20 mouse cellular contexts compared by ENCODE assay signal in the genomic region with DNA sequence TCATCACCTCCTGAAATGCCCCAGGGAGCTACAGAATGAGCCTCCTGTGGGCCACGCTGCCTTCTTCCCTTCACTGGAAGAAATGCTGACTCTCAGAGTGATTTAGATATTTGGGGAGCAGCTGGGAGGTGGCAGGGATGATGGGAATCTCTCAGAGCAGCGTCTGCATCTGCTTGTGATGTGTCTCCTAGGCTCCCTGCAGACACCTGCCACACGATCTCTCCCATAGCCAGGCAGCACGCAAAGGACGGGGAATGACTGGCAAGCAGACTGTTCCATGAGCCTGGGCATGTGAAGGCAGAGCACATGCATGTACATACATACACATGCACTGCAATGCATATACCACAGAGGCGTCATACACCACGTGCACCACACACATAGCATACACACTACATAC.
DNase-seq lines count a peak whose midpoint lies in the region; ATAC-seq and TF ChIP-seq lines count a peak whose summit lies in the region.
"Had no signal": no experiment of that assay in that cellular context is flagged by ENCODE, and none has a peak within 500 bp of the region (broad histone marks: within the 10 kb centered on the region; RNA-seq: fewer than 3 reads in every experiment).

No protein-coding gene starts in this region.

- no peak for DNase-seq in hindbrain, embryonic 11.5 days (ENCODE audit: low spot score)
- DNase-seq in midbrain, embryonic 10.5 days (ENCODE audit: low spot score), result no peak
- DNase-seq in brain, embryonic 18.5 days (ENCODE audit: low read depth, low spot score), result peak; percentile 12
- DNase-seq in midbrain, postnatal 0 days (ENCODE audit: low spot score), result no peak
- DNase-seq in kidney, adult 9 months, result no peak
- DNase-seq: adrenal gland, postnatal 25 days; gastrocnemius, postnatal 14 days; heart, postnatal 14 days; right cerebral cortex, postnatal 14 days; thymus, postnatal 36 days had no signal

- peaks cover 25% of the 10 kb centered on the region for H3K4me1 ChIP-seq in hindbrain, embryonic 13.5 days (replicated peaks)
- H3K4me1 ChIP-seq in hindbrain, embryonic 11.5 days (replicated peaks; ENCODE audit: control insufficient read depth, insufficient read depth, low read length), result no peaks in the 10 kb centered on the region
- H3K4me1 ChIP-seq in midbrain, embryonic 13.5 days (replicated peaks), result peaks cover 8% of the 10 kb centered on the region
- H3K4me1 ChIP-seq in midbrain, embryonic 10.5 days, result no peaks in the 10 kb centered on the region; the same call in 1 of the 2 replicates
- H3K4me1 ChIP-seq in midbrain, postnatal 0 days (ENCODE audit: insufficient read depth, low read length), result no peaks in the 10 kb centered on the region
- H3K4me1 ChIP-seq: liver, embryonic 15.5 days had no signal

- no peak for ATAC-seq in hindbrain, embryonic 13.5 days (ENCODE audit: low FRiP score)
- ATAC-seq in hindbrain, embryonic 11.5 days (ENCODE audit: low FRiP score), result no peak
- no peak for ATAC-seq in midbrain, embryonic 13.5 days
- no peak for ATAC-seq in midbrain, postnatal 0 days (ENCODE audit: low FRiP score)
- ATAC-seq: intestine, embryonic 16.5 days; lung, postnatal 0 days had no signal

- H3K4me3 ChIP-seq in hindbrain, embryonic 13.5 days, result no peak overlapping the region
- no peak overlapping the region for H3K4me3 ChIP-seq in hindbrain, embryonic 11.5 days (ENCODE audit: low read depth, low read length)
- H3K4me3 ChIP-seq in midbrain, embryonic 13.5 days (replicated peaks), result no peak overlapping the region
- no peak overlapping the region for H3K4me3 ChIP-seq in midbrain, embryonic 10.5 days
- H3K4me3 ChIP-seq in midbrain, postnatal 0 days (ENCODE audit: low read depth, low read length), result no peak overlapping the region
- H3K4me3 ChIP-seq: heart, embryonic 10.5 days; layer of hippocampus, adult 2 months; limb, embryonic 13.5 days; liver, embryonic 15.5 days had no signal

- no peaks in the 10 kb centered on the region for H3K36me3 ChIP-seq in hindbrain, embryonic 13.5 days
- no peaks in the 10 kb centered on the region for H3K36me3 ChIP-seq in hindbrain, embryonic 11.5 days (ENCODE audit: control insufficient read depth, insufficient read depth, low read length)
- no peaks in the 10 kb centered on the region for H3K36me3 ChIP-seq in midbrain, embryonic 13.5 days
- H3K36me3 ChIP-seq in midbrain, embryonic 10.5 days, result no peaks in the 10 kb centered on the region
- no peaks in the 10 kb centered on the region for H3K36me3 ChIP-seq in midbrain, postnatal 0 days (ENCODE audit: insufficient read depth, low read length)
- H3K36me3 ChIP-seq: heart, embryonic 10.5 days; limb, embryonic 13.5 days; liver, embryonic 15.5 days had no signal

- TF ChIP-seq CTCF in midbrain, postnatal 0 days (IDR thresholded peaks at IDR 0.05), result no peak

- H3K9ac ChIP-seq in hindbrain, embryonic 13.5 days, result no peak overlapping the region; the same call in 1 of the 2 replicates
- H3K9ac ChIP-seq in hindbrain, embryonic 11.5 days (ENCODE audit: low read depth, low read length), result no peak overlapping the region
- no peak overlapping the region for H3K9ac ChIP-seq in midbrain, embryonic 13.5 days (replicated peaks)
- no peak overlapping the region for H3K9ac ChIP-seq in midbrain, postnatal 0 days (replicated peaks; ENCODE audit: low read length, poor library complexity, severe bottlenecking)
- H3K9ac ChIP-seq: limb, embryonic 13.5 days; liver, embryonic 15.5 days had no signal

- no peaks in the 10 kb centered on the region for H3K9me3 ChIP-seq in hindbrain, embryonic 13.5 days
- no peaks in the 10 kb centered on the region for H3K9me3 ChIP-seq in hindbrain, embryonic 11.5 days (ENCODE audit: control insufficient read depth, low read length)
- no peaks in the 10 kb centered on the region for H3K9me3 ChIP-seq in midbrain, embryonic 13.5 days
- no peaks in the 10 kb centered on the region for H3K9me3 ChIP-seq in midbrain, embryonic 10.5 days (replicated peaks)
- H3K9me3 ChIP-seq in midbrain, postnatal 0 days (ENCODE audit: low read length), result no peaks in the 10 kb centered on the region
- H3K9me3 ChIP-seq: heart, embryonic 10.5 days; limb, embryonic 13.5 days; liver, embryonic 15.5 days had no signal

- WGBS in hindbrain, embryonic 13.5 days, result 52% methylated on average over 7 of the region's 7 CpGs
- 78% methylated on average over 7 of the region's 7 CpGs for WGBS in hindbrain, embryonic 11.5 days
- WGBS in midbrain, embryonic 13.5 days, result 64% methylated on average over 7 of the region's 7 CpGs
- 87% methylated on average over 7 of the region's 7 CpGs for WGBS in midbrain, embryonic 10.5 days
- 60% methylated on average over 7 of the region's 7 CpGs for WGBS in midbrain, postnatal 0 days

- no peak overlapping the region for H3K4me2 ChIP-seq in hindbrain, embryonic 13.5 days
- H3K4me2 ChIP-seq in hindbrain, embryonic 11.5 days (replicated peaks; ENCODE audit: low read depth, low read length), result no peak overlapping the region
- no peak overlapping the region for H3K4me2 ChIP-seq in midbrain, embryonic 13.5 days (replicated peaks)
- H3K4me2 ChIP-seq in midbrain, postnatal 0 days (ENCODE audit: low read depth, low read length, poor library complexity, severe bottlenecking), result no peak overlapping the region
- H3K4me2 ChIP-seq: limb, embryonic 13.5 days; liver, embryonic 15.5 days had no signal

- H3K27ac ChIP-seq in hindbrain, embryonic 13.5 days, result peak overlapping the region; percentile 73
- H3K27ac ChIP-seq in hindbrain, embryonic 11.5 days (ENCODE audit: low read depth, low read length), result no peak overlapping the region
- peak overlapping the region; percentile 36; the same call in 1 of the 2 replicates for H3K27ac ChIP-seq in midbrain, embryonic 13.5 days
- H3K27ac ChIP-seq in midbrain, embryonic 10.5 days (replicated peaks), result no peak overlapping the region
- H3K27ac ChIP-seq in midbrain, postnatal 0 days (ENCODE audit: low read depth, low read length), result 0 out of 2 replicates have a peak overlapping the region, but pooled peaks have one; percentile 26
- H3K27ac ChIP-seq: heart, embryonic 10.5 days; kidney, postnatal 0 days; layer of hippocampus, adult 2 months; limb, embryonic 13.5 days; liver, embryonic 15.5 days; stomach, postnatal 0 days had no signal

- H3K27me3 ChIP-seq in hindbrain, embryonic 13.5 days, result no peaks in the 10 kb centered on the region
- H3K27me3 ChIP-seq in hindbrain, embryonic 11.5 days (ENCODE audit: control insufficient read depth, insufficient read depth, low read length), result no peaks in the 10 kb centered on the region
- no peaks in the 10 kb centered on the region for H3K27me3 ChIP-seq in midbrain, embryonic 13.5 days
- H3K27me3 ChIP-seq in midbrain, embryonic 10.5 days (ENCODE audit: low read depth, poor library complexity, severe bottlenecking), result no peaks in the 10 kb centered on the region
- H3K27me3 ChIP-seq in midbrain, postnatal 0 days (ENCODE audit: insufficient read depth, low read length), result no peaks in the 10 kb centered on the region
- H3K27me3 ChIP-seq: liver, embryonic 15.5 days had no signal

Comparison
In these comparisons a context has a peak if more than half of its experiments do, and no peak if none do; other contexts are left out.
1. H3K27ac ChIP-seq: peak in hindbrain, embryonic 13.5 days (single experiment), midbrain, embryonic 13.5 days (single experiment) and midbrain, postnatal 0 days (single experiment); none in hindbrain, embryonic 11.5 days (single experiment) and midbrain, embryonic 10.5 days (single experiment).